Mouse (Mus musculus): ENCODE data around the gene Dock10. TPM values are rescaled to one million over a fixed set of nuclear protein-coding genes. Genes with fewer than 3 reads are reported as not detected.

Dock10 gene
- polyA plus RNA-seq, 1 experiment: 8.5 TPM

DNA sequence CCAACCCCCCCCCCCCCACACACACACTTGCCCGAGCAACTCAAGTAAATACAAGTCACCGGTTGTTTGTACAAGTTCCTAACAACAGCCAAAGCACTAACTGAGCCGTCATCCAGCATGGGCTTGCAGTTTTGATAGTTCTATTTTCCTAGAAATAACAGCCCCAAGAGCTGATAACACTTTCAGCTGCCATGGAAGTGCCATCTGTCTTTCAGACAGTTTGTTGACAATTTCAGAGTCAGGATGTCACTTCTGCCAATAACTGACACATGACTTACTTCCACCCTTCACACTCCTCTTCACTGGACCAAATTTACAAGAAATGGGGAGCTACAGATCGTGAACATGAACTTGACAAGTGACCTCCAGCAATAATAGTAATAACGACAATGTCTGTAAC lies 175.0 kb downstream of the Dock10 start:
- TF ChIP-seq POLR2A (IDR thresholded peaks at IDR 0.05; ENCODE audit: low read depth, low read length): no peak
- TF ChIP-seq CTCF (IDR thresholded peaks at IDR 0.05; ENCODE audit: borderline replicate concordance, insufficient read depth, low read length): no peak
- H3K4me3 ChIP-seq (ENCODE audit: insufficient read depth, low read length): no peak overlapping the region
- no peak overlapping the region for H3K27ac ChIP-seq (ENCODE audit: insufficient read depth, low read length)
- H3K4me1 ChIP-seq (ENCODE audit: control insufficient read depth, insufficient read depth, low read length): no peaks in the 10 kb centered on the region

DNA sequence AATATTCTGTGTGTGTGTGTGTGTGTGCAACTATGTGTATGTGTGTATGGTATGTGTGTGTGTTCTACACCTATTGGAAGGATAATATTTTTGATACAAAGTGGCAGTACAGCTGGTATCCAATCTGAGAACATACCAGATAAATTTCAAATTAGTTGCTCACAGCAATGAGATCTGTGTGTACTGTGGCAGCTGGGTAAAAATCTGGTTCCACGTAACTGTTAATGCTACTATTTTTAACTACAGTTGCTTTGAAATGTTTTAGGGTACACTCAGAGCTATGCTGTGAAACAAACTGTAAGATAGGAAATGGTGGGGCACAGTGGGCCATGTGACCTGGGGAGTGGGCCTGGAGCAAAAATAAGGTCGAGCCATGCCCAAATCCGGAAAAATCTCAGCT lies 176.1 kb downstream of the Dock10 start:
- Histone ChIP-seq H3K27ac (ENCODE audit: insufficient read depth, low read length) (no peak overlapping the region), H3K4me3 (ENCODE audit: insufficient read depth, low read length) (no peak overlapping the region), H3K4me1 (ENCODE audit: control insufficient read depth, insufficient read depth, low read length) (no peaks in the 10 kb centered on the region)
- TF ChIP-seq POLR2A (IDR thresholded peaks at IDR 0.05; ENCODE audit: low read depth, low read length) (no peak), CTCF (IDR thresholded peaks at IDR 0.05; ENCODE audit: borderline replicate concordance, insufficient read depth, low read length) (no peak)

DNA sequence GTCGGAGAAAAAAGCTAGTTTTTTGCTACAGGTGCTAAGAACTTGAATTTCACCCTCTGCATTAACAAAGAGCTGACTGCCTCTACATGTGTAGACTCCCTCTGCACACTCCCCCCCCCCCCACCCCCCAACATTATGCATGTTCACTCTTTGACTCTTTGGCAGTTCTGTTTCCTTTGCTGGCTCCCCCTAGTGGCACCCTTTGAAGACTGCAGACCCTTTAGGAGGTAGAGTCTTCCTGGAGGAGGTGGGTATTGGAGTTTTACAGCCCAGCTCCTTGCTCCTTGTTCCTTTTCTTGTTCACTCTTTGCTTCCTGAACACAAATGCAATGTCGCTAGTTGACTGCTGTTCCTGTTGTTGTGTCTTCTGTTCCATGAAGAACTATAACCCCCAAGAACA lies 181.4 kb downstream of the Dock10 start:
- TF ChIP-seq CTCF (IDR thresholded peaks at IDR 0.05; ENCODE audit: borderline replicate concordance, insufficient read depth, low read length) (no peak), POLR2A (IDR thresholded peaks at IDR 0.05; ENCODE audit: low read depth, low read length) (no peak)
- Histone ChIP-seq H3K4me1 (ENCODE audit: control insufficient read depth, insufficient read depth, low read length) (no peaks in the 10 kb centered on the region), H3K27ac (ENCODE audit: insufficient read depth, low read length) (no peak overlapping the region), H3K4me3 (ENCODE audit: insufficient read depth, low read length) (no peak overlapping the region)

DNA sequence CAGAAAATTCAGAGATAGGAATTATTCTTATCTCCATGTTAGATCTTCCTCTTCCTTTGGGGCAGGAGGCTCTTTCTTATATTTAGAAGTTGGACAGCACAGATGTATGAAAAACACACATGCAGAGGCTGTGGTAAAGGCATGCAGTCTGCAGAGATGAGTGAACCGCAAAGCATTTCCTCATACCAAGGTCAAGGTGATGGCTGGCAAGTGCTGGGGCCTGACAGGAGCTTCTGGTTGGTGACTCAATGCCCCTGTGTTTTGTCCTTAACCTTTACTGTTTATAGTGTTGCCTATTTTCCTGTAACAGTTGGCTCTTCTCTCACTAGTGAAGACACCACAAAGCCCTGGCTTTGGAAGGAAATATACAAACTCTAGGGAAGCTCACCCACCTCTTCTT lies 201.9 kb downstream of the Dock10 start:
- no peak overlapping the region for H3K4me3 ChIP-seq (ENCODE audit: insufficient read depth, low read length)
- TF ChIP-seq POLR2A (IDR thresholded peaks at IDR 0.05; ENCODE audit: low read depth, low read length): no peak
- TF ChIP-seq CTCF (IDR thresholded peaks at IDR 0.05; ENCODE audit: borderline replicate concordance, insufficient read depth, low read length): no peak
- H3K4me1 ChIP-seq (ENCODE audit: control insufficient read depth, insufficient read depth, low read length): no peaks in the 10 kb centered on the region
- no peak overlapping the region for H3K27ac ChIP-seq (ENCODE audit: insufficient read depth, low read length)

DNA sequence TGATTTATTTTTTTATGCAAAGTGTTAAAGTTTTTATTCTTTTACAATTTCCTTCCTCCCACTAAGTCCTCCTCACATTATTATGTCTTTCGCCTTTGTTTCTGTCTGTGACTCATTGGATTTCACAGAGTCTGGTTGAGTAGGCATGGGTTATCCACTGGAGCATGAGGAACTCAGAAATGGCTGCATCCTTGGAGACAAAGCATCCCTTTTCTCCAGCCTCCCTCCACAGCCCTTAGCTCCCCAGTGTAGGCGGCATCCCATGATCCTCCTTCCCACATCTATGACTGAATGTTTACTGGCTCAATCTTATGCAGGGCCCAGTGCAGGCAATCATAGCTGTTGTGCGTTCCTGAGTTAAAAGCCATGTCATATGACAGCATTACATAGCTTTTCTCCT lies 216.8 kb downstream of the Dock10 start:
- no peak for TF ChIP-seq POLR2A (IDR thresholded peaks at IDR 0.05; ENCODE audit: low read depth, low read length)
- no peak for TF ChIP-seq CTCF (IDR thresholded peaks at IDR 0.05; ENCODE audit: borderline replicate concordance, insufficient read depth, low read length)
- Histone ChIP-seq H3K27ac (ENCODE audit: insufficient read depth, low read length) (no peak overlapping the region), H3K4me3 (ENCODE audit: insufficient read depth, low read length) (no peak overlapping the region), H3K4me1 (ENCODE audit: control insufficient read depth, insufficient read depth, low read length) (no peaks in the 10 kb centered on the region)

DNA sequence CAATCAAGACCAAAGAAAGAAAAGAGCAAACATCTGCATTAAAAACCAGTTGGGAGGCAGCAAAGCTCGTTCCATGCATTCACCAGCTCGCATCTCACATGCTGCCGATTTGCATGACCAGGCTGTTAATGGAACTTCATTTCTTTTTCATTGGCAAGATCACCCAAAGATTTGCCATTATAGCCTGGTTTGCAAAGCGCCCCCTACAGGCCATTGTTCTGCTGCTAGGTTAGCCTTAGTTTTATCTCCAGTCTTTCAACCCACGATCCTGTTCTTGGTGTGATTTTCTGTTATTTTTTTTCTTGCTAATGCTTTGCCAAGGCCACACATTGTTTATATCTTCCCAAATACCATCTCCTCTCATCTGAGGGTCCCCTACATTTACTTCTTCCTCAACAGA lies 236.1 kb downstream of the Dock10 start:
- no peak overlapping the region for H3K4me3 ChIP-seq (ENCODE audit: insufficient read depth, low read length)
- no peak for TF ChIP-seq POLR2A (IDR thresholded peaks at IDR 0.05; ENCODE audit: low read depth, low read length)
- no peak for TF ChIP-seq CTCF (IDR thresholded peaks at IDR 0.05; ENCODE audit: borderline replicate concordance, insufficient read depth, low read length)
- H3K4me1 ChIP-seq (ENCODE audit: control insufficient read depth, insufficient read depth, low read length): no peaks in the 10 kb centered on the region
- H3K27ac ChIP-seq (ENCODE audit: insufficient read depth, low read length): no peak overlapping the region

DNA sequence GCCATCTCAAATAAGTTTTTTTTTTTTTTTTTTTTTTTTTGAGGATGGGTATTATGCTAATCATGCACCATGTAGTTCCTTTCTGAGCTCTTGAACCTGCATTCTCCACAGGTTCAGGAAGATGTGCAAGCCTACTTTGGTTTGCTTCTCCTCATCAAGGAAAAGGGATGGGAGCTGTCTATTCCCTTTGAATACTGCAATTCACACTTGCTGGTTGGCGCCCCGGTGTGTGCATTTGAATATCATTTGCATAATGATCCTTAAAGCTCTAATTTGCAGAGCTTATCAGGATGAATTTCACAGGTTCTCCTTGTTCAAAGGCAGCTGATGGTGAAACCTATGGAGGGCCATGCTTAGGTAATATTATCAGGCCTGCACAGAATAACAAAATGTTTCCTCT lies 237.9 kb downstream of the Dock10 start:
- TF ChIP-seq CTCF (IDR thresholded peaks at IDR 0.05; ENCODE audit: borderline replicate concordance, insufficient read depth, low read length) (no peak), POLR2A (IDR thresholded peaks at IDR 0.05; ENCODE audit: low read depth, low read length) (no peak)
- Histone ChIP-seq H3K4me3 (ENCODE audit: insufficient read depth, low read length) (no peak overlapping the region), H3K27ac (ENCODE audit: insufficient read depth, low read length) (no peak overlapping the region), H3K4me1 (ENCODE audit: control insufficient read depth, insufficient read depth, low read length) (no peaks in the 10 kb centered on the region)

DNA sequence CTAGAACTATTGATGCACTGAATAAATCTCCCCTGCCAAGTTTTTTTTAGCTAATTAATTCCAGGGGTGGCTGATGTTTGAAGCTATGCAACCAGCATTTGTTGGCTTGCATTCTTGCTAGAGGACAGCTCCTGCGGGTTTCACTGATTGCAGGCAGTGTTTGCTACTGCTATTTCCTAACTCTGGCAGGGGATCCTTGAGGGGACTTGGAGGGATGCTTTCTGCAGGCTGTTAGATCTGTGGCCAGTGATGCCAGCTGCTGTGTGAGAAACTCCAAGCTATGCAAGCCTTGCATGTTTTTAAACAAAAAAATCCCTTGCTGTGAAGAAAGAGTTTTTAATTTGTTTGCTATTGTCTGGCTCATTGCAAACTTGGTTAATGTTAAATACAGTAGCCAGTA lies 238.4 kb downstream of the Dock10 start:
- H3K4me3 ChIP-seq (ENCODE audit: insufficient read depth, low read length): no peak overlapping the region
- H3K27ac ChIP-seq (ENCODE audit: insufficient read depth, low read length): no peak overlapping the region
- H3K4me1 ChIP-seq (ENCODE audit: control insufficient read depth, insufficient read depth, low read length): no peaks in the 10 kb centered on the region
- TF ChIP-seq CTCF (IDR thresholded peaks at IDR 0.05; ENCODE audit: borderline replicate concordance, insufficient read depth, low read length) (no peak), POLR2A (IDR thresholded peaks at IDR 0.05; ENCODE audit: low read depth, low read length) (no peak)

DNA sequence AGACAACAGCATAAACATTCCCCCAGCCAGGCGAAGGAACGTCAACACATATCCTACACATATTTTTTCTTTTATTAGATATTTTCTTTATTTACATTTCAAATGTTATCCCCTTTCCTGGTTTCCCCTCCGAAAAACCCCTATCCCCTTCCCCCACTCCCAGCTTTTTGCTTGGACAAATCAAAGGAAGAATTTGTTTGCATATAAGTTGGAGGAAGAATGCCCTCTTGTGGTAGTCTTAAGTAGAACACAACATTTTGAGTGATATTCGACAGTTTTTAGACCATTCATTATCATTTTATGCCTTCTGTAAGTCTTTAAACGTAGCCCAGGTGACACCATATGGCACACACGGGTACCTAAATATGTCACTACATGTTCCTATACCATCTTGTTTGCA lies 242.5 kb downstream of the Dock10 start:
- Histone ChIP-seq H3K27ac (ENCODE audit: insufficient read depth, low read length) (no peak overlapping the region), H3K4me1 (ENCODE audit: control insufficient read depth, insufficient read depth, low read length) (no peaks in the 10 kb centered on the region), H3K4me3 (ENCODE audit: insufficient read depth, low read length) (no peak overlapping the region)
- TF ChIP-seq CTCF (IDR thresholded peaks at IDR 0.05; ENCODE audit: borderline replicate concordance, insufficient read depth, low read length): no peak

DNA sequence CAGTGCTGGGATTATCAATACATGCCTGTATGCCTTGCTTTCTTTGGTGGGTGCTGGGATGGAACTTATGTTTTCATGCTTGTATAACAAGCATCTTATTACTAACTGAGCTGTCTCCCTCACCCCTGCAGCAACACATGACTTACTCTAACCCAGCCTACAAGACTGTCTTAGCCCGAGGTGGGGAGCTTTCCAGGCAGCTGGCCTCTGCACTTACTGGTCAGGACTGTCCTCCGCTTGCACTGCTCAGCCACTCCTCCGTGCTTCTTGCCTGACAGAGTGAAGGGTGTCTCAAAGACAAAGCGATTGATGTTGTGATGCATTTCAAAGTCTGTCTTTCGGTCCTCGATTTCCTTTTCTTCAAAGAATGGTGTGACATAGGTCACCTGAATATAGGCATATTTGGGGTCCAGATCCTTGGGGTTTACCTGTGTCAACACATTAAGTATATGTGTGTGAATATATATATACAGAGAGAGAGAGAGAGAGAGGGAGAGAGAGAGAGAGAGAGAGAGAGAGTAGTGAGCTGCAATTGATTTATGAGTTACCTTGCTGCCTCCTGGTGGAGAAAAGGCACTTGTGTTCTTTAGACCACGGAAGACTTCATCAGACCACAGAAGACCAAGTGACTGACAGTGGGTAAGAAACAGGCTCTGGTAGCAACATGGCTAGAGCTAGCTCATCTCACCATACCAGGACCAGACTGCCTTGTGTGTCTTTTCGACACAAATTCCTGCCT lies 245.9 kb downstream of the Dock10 start:
- Histone ChIP-seq H3K27ac (ENCODE audit: insufficient read depth, low read length) (no peak overlapping the region), H3K4me1 (ENCODE audit: control insufficient read depth, insufficient read depth, low read length) (no peaks in the 10 kb centered on the region), H3K4me3 (ENCODE audit: insufficient read depth, low read length) (no peak overlapping the region)
- TF ChIP-seq CTCF (IDR thresholded peaks at IDR 0.05; ENCODE audit: borderline replicate concordance, insufficient read depth, low read length) (no peak), POLR2A (IDR thresholded peaks at IDR 0.05; ENCODE audit: low read depth, low read length) (no peak)

Measured in embryonic fibroblast, embryonic 13.5 days (primary cell).